Mouse (Mus musculus) kidney, postnatal 36 days (tissue): ENCODE data around the gene Gm17124.
"Not testable (repeated sequence)": the region's sequence is repeated elsewhere in the genome, so short reads cannot be mapped to it uniquely, and the experiment has no call there.

ENCODE experiments used
- DNase-seq, 2 experiments: peaks; one replicate each; pipeline ENCODE4 v3.0.0; 2021 to 2022; ENCODE audit warnings: mixed read lengths in 2 of 2

Gm17124 gene

DNA sequence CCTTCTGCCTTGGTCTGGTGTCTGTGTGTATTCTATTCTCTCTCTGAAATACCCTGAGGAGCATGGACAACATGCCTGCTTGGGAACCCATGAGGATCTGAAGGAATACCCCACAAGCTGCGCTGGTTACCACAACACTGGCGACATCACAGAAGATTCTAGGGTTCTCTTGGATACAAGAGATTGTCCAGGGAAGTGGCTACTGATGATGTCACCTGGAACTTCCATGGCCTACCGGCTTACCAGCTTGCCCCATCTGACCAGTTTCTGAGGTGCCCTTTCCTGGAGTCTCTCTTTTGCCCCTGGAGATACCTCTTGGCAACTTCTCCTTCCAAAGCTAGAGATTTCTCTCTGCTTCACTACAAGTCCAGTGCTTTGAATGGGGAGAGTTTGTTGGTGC lies at the start of gene Gm17124:
Gm17124 (minus strand) TSS at position 101 of the 400 bp plus-strand sequence.
- DNase-seq, result not testable (repeated sequence)

DNA sequence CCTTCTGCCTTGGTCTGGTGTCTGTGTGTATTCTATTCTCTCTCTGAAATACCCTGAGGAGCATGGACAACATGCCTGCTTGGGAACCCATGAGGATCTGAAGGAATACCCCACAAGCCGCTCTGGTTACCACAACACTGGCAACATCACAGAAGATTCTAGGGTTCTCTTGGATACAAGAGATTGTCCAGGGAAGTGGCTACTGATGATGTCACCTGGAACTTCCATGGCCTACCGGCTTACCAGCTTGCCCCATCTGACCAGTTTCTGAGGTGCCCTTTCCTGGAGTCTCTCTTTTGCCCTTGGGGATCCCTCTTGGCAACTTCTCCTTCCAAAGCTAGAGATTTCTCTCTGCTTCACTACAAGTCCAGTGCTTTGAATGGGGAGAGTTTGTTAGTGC lies 42.1 kb upstream of the Gm17124 start, which contains the start of gene Gm3633:
Gm3633 (minus strand) TSS at position 101 of the 400 bp plus-strand sequence.
- DNase-seq, result not testable (repeated sequence)
